Mouse (Mus musculus): Measurements from ENCODE around the gene Prkci.

GRCm38 (mm10) chr3:31019287-31019686, 23.7 kb downstream of the Prkci start:
- TF ChIP-seq TAL1 (IDR thresholded peaks at IDR 0.05; ENCODE audit: low read length) (no peak), GATA1 (IDR thresholded peaks at IDR 0.05; ENCODE audit: low read length) (no peak)

Data from erythroblast, embryonic 14.5 days (primary cell).